Mouse (Mus musculus): ENCODE data around the gene Chil1. TPM values are rescaled to one million over a fixed set of nuclear protein-coding genes. Genes with fewer than 3 reads are reported as not detected.

Gene Chil1
- total RNA-seq, 1 experiment from 2014 or later, result 1.2 TPM

DNA sequence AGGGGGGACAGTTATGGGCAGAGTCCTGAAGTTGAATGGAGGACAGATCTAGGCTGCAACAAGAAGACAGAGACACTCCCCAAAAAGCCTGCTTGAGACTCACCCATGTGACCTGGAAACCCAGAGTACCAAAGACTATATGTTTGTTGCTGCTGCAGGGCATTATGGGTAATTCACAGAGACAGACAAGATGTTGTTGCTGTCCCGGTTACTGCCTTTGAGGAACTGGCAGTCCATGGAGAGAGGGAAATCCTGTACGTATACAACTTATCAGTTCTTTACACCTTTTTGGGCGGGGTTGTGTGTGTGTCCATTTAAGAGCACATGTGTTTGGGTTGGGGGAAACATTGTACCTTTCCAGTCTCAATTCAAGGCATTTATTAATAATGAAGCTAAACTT is 49.7 kb downstream of the Chil1 start:
- no peak for DNase-seq

DNA sequence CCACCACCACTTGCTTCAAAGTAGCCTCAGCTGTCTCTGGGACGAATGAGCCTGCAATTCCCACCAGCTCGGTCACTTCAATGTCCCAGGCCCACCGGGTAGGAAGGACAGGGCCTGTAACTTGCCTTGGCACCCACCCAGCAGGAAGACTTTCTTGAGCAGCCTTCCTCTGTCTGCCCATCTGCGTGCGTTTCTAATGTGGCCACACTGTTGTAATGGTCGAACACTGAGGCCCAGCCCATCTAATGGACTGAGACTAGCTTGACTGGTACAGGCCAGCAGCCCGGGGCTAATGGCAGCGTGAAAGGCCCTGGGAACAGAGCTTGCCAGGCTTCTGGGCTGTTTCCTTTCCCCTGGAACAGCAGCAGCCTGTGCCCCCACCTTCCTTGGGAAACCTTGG is 50.4 kb downstream of the Chil1 start:
- peak; percentile 51 for DNase-seq

DNA sequence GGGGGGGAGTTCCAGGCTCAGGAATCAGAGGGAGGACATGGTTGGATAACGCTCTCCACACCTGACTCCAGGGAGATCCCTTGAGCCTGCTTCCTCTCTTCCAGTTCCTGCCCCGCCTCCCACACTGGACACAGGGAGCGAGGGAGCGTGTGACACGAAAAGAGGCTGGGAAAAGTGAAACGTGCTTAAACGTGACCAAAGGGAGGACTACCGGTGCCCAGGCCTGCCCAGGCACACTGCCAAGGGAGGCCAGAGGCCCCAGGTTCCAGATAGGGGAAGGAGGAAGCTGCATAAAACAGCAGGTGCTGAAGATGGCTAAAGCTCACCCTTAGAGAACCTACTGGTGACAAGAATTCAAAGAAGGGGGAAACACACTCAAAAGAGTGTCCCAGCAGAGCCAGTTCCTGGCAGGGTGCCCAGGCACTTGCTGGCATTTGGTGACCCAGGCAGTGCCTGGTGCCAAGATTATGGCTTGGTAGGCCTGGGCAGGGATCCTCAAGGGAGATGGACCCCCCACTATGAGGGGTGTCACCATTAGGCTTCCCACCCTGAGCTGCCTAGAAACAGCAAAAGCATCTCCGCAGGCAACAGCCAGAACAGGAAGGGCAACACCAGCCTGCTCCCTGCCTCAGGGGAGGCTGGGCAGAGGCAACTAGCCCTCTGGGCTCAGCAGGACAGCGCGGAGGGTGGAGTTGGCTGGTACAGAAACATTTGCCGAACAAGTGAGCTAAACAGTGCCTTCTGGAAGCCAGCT is 51.0 kb downstream of the Chil1 start:
- peak; percentile 84 for DNase-seq

DNA sequence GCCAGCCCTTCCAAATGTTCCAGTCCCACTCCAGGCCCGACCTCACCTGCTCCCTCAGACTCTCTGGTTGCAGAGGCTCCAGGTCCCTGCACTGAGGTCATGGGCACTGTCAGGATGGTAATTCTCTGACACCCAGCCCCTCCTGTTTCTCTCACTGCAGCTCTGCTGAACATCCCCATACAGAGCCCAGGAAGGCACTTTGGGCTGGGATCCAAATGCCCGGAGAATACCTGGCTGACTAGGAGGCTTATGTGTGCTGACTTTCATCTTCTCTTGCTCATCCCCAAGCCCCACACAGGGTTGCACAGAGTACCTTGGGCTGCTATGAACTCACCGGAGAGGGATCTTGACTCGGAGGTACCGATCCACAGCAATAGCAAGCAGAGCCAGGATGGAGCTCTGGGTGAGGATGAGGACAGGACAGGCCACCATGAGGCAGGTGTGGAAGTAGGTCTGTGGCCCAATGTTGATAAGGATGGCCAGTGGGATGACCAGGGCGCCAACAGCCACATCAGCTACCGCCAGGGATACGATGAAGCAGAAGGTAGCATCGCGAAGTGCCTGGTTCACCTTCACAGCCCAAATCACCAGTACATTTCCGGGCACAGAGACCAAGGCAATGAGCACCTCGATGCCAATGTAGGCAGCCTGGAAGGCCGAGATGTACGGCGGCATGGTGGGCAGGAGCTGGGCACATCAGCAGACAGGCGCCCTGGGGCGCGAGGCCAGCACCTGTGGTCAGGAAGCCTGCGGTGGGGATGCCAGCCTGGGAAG is 51.9 kb downstream of the Chil1 start:
- no peak for DNase-seq

DNA sequence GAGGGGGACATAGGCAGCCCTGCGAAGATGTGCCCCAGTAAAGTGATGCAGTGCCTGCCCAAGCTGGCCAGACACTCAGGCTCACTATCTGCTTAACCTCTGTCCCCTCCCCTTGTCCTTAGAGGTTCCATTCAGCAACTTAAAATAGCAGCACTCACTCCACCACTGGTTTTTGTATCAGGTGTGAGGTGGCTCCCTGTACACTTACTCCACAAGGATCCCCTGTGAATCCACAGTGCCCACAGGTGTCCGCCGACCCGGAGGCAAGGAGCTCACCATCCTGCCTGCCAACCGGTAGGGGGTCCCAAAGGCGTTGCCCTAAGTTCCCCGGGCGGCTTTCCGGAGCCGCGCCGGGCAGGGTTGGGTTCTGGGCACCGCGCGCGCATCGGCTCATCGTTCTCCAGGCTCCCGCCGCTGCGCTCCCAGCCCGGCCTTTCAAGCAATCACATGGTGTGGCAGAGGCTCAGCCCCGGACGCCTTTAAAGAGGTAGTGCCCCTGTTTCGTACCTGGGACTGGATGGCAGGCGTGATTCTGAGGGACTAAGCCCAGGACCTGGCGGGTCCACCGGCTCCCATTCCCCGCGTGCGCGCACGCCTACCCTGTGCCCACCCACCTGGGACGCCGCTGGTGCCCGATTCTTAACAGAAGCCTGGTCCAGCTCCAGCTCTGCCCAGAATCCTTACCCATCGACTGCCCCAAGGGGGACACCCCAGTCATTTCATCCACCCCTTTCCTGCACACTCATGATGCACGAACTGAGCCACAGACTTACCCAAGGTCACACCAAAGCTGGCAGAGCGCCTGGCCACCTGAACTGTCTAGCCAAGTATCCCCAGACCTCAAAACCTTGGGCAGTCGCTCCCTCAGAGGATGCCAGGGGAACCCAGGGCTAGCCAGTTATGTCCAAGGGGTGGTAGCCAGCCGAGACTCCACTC is 52.7 kb downstream of the Chil1 start:
- DNase-seq, result peak; percentile 86

DNA sequence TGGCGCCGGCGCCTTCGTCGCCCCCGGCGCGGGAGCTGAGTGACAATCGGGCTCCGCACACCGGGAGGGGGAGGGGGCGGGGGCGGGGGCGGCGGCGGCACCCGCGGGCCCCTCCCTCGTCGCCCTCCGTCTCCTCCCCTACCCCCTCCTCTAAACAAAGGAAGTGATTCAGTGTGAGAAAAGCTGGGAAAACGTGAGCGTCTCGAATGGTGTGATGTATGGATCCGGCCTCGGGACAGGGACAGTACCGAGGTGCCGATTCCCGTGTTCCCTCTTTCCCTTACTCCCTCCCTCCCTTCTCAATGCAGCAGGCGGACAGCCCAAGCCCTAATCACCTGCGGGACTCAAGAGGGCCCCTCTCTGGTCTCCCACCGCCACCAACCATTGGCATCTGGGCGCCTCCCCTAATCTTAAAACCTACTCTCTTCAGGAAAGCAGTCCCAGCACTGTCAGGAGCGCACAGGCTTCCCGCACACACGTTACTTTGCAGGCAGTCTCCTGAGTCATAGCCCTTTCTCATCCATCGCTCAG is 53.5 kb downstream of the Chil1 start, which contains the start of gene Adora1:
TSS of gene Adora1 (minus strand) at position 41 of the 531 bp plus-strand sequence.
- no peak for DNase-seq

DNA sequence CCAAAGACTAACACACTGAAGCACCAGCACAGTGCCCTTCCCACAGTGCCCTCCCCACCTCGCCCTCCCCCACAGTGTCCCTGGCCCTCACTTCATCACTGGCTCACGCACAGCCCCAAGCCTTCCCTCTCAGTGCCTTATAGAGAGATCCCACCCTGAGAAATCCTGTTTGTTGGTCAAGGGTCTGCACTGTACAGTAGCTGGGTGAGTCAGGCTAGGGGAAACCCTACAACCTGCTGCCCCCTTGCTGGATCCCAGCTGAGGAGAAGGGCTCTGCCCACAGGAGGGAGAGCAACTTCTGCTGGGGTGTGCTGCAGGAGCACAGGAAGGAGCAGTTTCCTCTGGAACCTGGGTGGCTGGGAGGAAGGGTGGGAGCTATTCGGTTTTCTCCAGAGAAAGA is 54.2 kb downstream of the Chil1 start:
- no peak for DNase-seq

DNA sequence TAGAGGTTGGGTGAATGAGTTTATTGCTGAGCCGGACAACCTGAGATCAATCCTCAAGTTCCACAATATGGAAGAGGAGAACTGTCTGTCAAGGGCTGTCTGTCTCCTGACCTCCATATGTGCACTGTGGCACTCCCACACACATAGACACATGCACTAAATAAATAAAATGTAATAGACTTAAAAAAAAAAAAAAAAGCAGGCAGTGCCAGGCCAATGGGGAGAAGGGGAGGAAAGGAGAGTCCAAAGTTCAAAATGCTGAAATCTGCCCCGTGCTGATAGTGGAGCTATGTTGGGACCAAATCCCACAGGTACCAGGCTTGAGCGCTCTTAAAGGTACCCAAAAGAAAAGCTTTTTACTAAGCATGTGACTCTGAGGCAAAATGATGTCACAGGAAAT is 55.5 kb downstream of the Chil1 start:
- no peak for DNase-seq

Other genes with a start within 250 kb of the Chil1 start
- gene Fmod, start 144.9 kb upstream of the Chil1 start, total RNA-seq (2021), result 13.9 and 15.3 TPM in 2 replicates
- 36.7 and 58.2 TPM in 2 replicates for gene Btg2, start 103.1 kb upstream of the Chil1 start, total RNA-seq (2021)
- gene Chit1, start 70.9 kb upstream of the Chil1 start, total RNA-seq (2021), result not detected in 2 replicates
- gene Mybph, start 11.3 kb downstream of the Chil1 start, total RNA-seq (2021), result not detected in 2 replicates
- 78.9 and 91.9 TPM in 2 replicates for gene Adora1, start 53.3 kb downstream of the Chil1 start, total RNA-seq (2021)
- gene Myog, start 107.8 kb downstream of the Chil1 start, total RNA-seq (2021), result not detected in 2 replicates
- 0.67 and 1.6 TPM in 2 replicates for gene Ppfia4, start 150.8 kb downstream of the Chil1 start, total RNA-seq (2021)
- 39.7 and 50.9 TPM in 2 replicates for gene Tmem183a, start 179.8 kb downstream of the Chil1 start, total RNA-seq (2021)
- gene 4933406M09Rik, start 203.8 kb downstream of the Chil1 start, total RNA-seq (2021), result not detected in 2 replicates
- 27.4 and 28.0 TPM in 2 replicates for gene Cyb5r1, start 223.4 kb downstream of the Chil1 start, total RNA-seq (2021)
- gene Adipor1, start 233.2 kb downstream of the Chil1 start, total RNA-seq (2021), result 119 and 126 TPM in 2 replicates